Mouse (Mus musculus): ENCODE data around the gene Tnr. TPM values are rescaled to one million over a fixed set of nuclear protein-coding genes. Genes with fewer than 3 reads are reported as not detected.

The Tnr gene
- total and polyA plus RNA-seq, 3 experiments: 0.01 TPM; not detected in 2

DNA sequence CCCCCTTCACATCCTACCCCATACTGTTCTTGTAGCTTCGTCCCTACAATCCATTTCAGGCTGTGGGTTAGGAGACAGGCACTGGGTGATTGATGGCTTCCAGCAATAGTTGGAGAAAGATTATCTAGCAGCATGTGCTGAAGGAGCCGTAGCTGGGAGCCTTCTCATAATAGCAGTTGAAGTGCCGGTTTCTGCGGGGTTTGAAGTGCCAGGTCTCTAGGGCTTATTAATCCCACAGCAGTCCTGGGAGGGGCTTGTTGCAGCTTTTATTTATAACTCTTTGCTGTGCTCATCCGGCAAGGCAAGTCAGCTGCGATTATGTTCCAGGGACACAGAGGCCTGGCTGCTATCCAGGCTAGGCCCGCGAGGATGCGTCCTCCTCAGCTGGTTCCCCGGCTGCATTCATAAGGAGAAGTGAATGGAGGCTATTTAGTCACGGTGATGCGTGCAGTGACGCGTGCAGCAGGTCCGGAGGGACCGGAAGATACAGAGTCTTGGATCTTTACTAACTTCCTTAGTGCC lies 147.1 kb downstream of the Tnr start:
- no peak overlapping the region for H3K27ac ChIP-seq (ENCODE audit: control insufficient read depth, low read depth, low read length)
- H3K9me3 ChIP-seq (replicated peaks; ENCODE audit: insufficient read depth, low read length): no peaks in the 10 kb centered on the region
- H3K79me2 ChIP-seq (ENCODE audit: control insufficient read depth, insufficient read depth, low read length, poor library complexity): no peaks in the 10 kb centered on the region
- no peaks in the 10 kb centered on the region for H3K36me3 ChIP-seq (ENCODE audit: control insufficient read depth in 1 of 2, insufficient read depth in 2 of 2, low read length in 2 of 2)
- no peaks in the 10 kb centered on the region for H3K27me3 ChIP-seq (ENCODE audit: control insufficient read depth in 1 of 2, insufficient read depth in 2 of 2, low read length in 2 of 2)
- DNase-seq (ENCODE audit: low read depth, low spot score): no peak
- H3K4me1 ChIP-seq (ENCODE audit: control insufficient read depth in 1 of 2, insufficient read depth in 2 of 2, low read length in 2 of 2): no peaks in the 10 kb centered on the region
- H3K4me3 ChIP-seq (ENCODE audit: control insufficient read depth in 1 of 2, insufficient read depth in 1 of 2, low read depth in 2 of 2, low read length in 2 of 2): no peak overlapping the region
- TF ChIP-seq EP300 (IDR thresholded peaks at IDR 0.05; ENCODE audit: low read depth in 1 of 2, low read length in 2 of 2) (no peak), MYB (IDR thresholded peaks at IDR 0.05; ENCODE audit: low read depth, low read length) (no peak), MAX (IDR thresholded peaks at IDR 0.05; ENCODE audit: low read length) (no peak), ZNF384 (IDR thresholded peaks at IDR 0.05; ENCODE audit: low read depth, low read length) (no peak), RAD21 (IDR thresholded peaks at IDR 0.05; ENCODE audit: low read depth, low read length) (no peak), MAFK (IDR thresholded peaks at IDR 0.05; ENCODE audit: borderline replicate concordance, low read depth, low read length) (no peak), USF1 (IDR thresholded peaks at IDR 0.05; ENCODE audit: low read depth, low read length) (no peak), ZC3H11A (IDR thresholded peaks at IDR 0.05; ENCODE audit: low read depth, low read length) (no peak), SMC3 (IDR thresholded peaks at IDR 0.05; ENCODE audit: low read depth, low read length) (no peak), MAZ (IDR thresholded peaks at IDR 0.05; ENCODE audit: low read depth, low read length) (no peak), MXI1 (IDR thresholded peaks at IDR 0.05; ENCODE audit: low read depth, low read length) (no peak), TBP (IDR thresholded peaks at IDR 0.05; ENCODE audit: low read depth, low read length) (no peak), TAL1 (IDR thresholded peaks at IDR 0.05; ENCODE audit: low read length) (no peak), POLR2AphosphoS2 (IDR thresholded peaks at IDR 0.05; ENCODE audit: low read length) (no peak), TCF12 (IDR thresholded peaks at IDR 0.05; ENCODE audit: low read depth, low read length) (no peak), RCOR1 (IDR thresholded peaks at IDR 0.05; ENCODE audit: low read depth, low read length) (no peak), KAT2A (conservative IDR thresholded peaks at IDR 0.05; ENCODE audit: low read depth, low read length) (no peak), CTCF (IDR thresholded peaks at IDR 0.05 in 2 of 3, conservative IDR thresholded peaks at IDR 0.05 in 1 of 3; ENCODE audit: control insufficient read depth in 1 of 3, insufficient read depth in 1 of 3, low read depth in 2 of 3, low read length in 3 of 3, poor library complexity in 1 of 3, severe bottlenecking in 1 of 3) (no peak), CHD1 (IDR thresholded peaks at IDR 0.05; ENCODE audit: low read depth, low read length) (no peak), NRF1 (IDR thresholded peaks at IDR 0.05; ENCODE audit: insufficient read depth, low read depth, low read length, poor library complexity, severe bottlenecking) (no peak)
- no peak overlapping the region for H3K9ac ChIP-seq (ENCODE audit: control insufficient read depth, low read depth, low read length, poor library complexity, severe bottlenecking)

DNA sequence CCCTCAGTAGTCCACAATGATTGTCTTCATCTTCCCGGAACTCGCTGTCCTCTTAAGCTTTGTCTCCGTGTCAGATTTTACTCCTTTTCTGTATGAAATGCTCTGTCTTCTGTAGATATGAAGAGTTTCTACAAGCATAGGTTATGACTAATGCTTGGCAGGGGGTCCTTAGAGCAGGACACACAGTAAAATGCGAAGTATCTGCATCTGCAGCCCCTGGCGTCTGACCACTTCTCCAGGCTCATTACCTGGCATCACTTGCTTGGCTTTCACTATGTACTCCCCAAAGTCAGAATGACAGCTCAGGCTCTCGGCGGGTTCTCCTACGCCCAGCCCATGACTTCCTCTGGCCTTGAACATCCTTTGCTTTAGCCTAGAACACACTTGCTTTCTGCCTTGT lies 147.6 kb downstream of the Tnr start:
- Histone ChIP-seq H3K9me3 (replicated peaks; ENCODE audit: insufficient read depth, low read length) (no peaks in the 10 kb centered on the region), H3K4me3 (ENCODE audit: control insufficient read depth in 1 of 2, insufficient read depth in 1 of 2, low read depth in 2 of 2, low read length in 2 of 2) (no peak overlapping the region), H3K27me3 (ENCODE audit: control insufficient read depth in 1 of 2, insufficient read depth in 2 of 2, low read length in 2 of 2) (no peaks in the 10 kb centered on the region), H3K27ac (ENCODE audit: control insufficient read depth, low read depth, low read length) (no peak overlapping the region), H3K79me2 (ENCODE audit: control insufficient read depth, insufficient read depth, low read length, poor library complexity) (no peaks in the 10 kb centered on the region), H3K4me1 (ENCODE audit: control insufficient read depth in 1 of 2, insufficient read depth in 2 of 2, low read length in 2 of 2) (no peaks in the 10 kb centered on the region), H3K36me3 (ENCODE audit: control insufficient read depth in 1 of 2, insufficient read depth in 2 of 2, low read length in 2 of 2) (no peaks in the 10 kb centered on the region), H3K9ac (ENCODE audit: control insufficient read depth, low read depth, low read length, poor library complexity, severe bottlenecking) (no peak overlapping the region)
- TF ChIP-seq CTCF (IDR thresholded peaks at IDR 0.05 in 2 of 3, conservative IDR thresholded peaks at IDR 0.05 in 1 of 3; ENCODE audit: control insufficient read depth in 1 of 3, insufficient read depth in 1 of 3, low read depth in 2 of 3, low read length in 3 of 3, poor library complexity in 1 of 3, severe bottlenecking in 1 of 3) (no peak), USF1 (IDR thresholded peaks at IDR 0.05; ENCODE audit: low read depth, low read length) (no peak), MYC (IDR thresholded peaks at IDR 0.05; ENCODE audit: low read depth, low read length) (no peak), MYB (IDR thresholded peaks at IDR 0.05; ENCODE audit: low read depth, low read length) (no peak), RAD21 (IDR thresholded peaks at IDR 0.05; ENCODE audit: low read depth, low read length) (no peak), MEF2A (IDR thresholded peaks at IDR 0.05; ENCODE audit: extremely low read depth, insufficient replicate concordance, low read depth, low read length, poor library complexity, severe bottlenecking) (no peak), MXI1 (IDR thresholded peaks at IDR 0.05; ENCODE audit: low read depth, low read length) (no peak), ZC3H11A (IDR thresholded peaks at IDR 0.05; ENCODE audit: low read depth, low read length) (no peak), MAX (IDR thresholded peaks at IDR 0.05; ENCODE audit: low read length) (no peak)
- no peak for DNase-seq (ENCODE audit: low read depth, low spot score)
